Mouse (Mus musculus): Measurements from ENCODE around the gene R3hdm1.
"Not testable (repeated sequence)": the region's sequence is repeated elsewhere in the genome, so short reads cannot be mapped to it uniquely, and the experiment has no call there.

The R3hdm1 gene

DNA sequence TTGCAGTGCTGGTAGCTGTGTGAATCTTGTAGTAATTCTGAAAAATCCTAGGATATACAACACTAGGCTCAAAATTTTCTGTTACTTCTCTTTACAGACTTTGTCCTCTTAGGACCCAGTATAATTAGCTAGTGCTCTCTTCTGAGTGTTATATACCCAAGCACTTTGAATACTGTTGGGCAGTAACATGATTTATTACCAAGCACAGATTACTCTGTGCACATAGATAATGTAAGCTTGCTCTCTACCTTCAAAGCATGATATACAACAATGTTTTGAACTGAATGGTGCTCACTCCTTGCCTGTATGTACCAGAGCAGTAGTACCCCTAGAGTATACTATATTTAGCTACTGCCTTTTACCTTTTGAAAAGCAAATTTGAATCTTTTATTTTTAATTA lies 33.1 kb downstream of the R3hdm1 start:
- DNase-seq (ENCODE audit: low read depth) = not testable (repeated sequence)

DNA sequence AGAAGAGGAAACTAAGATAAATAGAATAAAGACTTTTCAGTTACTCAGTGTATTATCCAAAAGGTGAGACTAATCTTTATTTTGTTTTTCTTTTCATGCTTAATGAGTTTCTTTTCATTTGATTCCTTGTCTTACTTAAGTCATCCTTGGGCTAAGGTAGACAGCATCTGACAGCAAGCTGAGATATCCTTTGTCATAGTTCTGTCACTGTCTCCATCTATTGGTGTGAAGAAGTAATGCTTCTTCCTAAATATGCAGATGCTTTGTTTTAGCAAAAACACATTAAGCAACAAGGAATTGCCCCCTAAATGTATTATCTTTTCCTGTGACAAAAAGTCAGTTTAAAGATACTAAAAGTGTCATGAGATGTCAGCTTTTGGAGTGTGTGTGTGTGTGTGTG lies 37.9 kb downstream of the R3hdm1 start:
- peak; percentile 58 for DNase-seq (ENCODE audit: low read depth)

DNA sequence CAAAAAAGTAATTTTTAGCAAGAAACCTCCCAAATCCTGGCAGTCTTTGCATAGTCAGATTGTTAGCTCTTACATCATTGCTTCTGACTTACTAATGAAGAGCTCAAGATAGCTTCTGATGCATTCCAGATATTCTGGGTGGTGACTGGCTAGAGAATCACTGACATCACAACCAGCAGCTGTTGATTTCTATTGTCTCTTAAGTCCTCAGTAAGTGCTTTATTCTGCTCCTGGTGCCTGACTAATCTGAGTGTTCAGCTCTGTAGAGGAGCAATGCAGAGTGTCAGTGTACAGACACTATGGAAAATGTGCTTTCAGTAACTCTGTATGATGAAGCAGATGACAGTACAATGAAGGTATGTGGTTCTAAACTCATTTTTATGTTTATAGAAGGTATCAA lies 38.6 kb downstream of the R3hdm1 start:
- DNase-seq (ENCODE audit: low read depth) = no peak

DNA sequence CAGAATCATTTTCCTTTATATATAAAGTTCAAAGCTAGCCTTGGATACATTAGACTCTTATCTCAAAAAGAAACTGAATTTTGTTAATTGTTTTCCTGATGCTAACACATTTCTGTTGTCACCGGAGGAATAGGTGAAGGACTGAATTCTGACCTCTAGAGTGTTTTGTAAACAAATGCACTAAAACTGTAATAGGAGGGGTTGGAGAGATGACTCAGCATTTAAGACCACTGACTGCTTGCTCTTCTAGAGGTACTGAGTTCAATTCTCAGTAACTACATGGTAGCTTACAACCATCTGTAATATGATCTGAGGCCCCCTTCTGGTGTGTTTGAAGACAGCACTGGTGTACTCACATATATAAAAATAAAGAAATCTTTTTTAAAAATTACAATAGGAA lies 63.9 kb downstream of the R3hdm1 start:
- no peak for DNase-seq (ENCODE audit: low read depth)

DNA sequence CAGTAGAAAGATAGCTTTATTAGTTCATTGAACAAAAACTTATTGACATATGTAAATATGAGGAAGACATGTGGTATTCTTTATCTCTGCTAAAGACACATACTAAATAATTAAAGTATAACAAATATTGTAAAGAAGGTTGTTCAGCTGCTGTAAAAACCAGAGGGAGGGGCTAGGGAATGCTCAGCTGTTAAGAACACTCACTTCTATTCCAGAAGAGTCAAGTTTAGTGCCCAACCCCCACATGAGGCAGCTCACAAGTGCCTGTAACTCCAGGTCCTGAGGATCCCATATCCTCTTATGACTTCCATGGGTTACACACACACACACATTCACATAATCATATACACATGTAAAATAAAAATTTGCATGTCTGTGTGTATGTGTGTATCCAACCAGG lies 67.0 kb downstream of the R3hdm1 start:
- DNase-seq (ENCODE audit: low read depth) = no peak

DNA sequence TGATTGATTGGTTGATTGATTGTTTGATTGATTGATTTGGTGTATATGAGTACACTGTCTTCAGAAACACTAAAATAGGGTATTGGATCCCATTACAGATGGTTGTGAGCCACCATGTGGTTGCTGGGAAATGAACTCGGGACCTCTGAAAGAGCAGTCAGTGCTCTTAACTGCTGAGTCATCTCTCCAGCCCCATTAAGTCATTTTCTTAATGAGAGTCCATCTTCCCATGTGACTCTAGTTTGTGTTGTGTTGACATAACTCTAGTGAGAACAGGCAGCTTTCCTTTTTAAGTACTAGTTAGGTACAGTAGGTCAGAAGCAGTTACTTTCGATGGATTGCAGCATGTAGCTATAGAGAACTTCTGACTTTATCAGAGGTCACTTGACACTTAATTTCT lies 88.3 kb downstream of the R3hdm1 start:
- peak; percentile 24 for DNase-seq (ENCODE audit: low read depth)

DNA sequence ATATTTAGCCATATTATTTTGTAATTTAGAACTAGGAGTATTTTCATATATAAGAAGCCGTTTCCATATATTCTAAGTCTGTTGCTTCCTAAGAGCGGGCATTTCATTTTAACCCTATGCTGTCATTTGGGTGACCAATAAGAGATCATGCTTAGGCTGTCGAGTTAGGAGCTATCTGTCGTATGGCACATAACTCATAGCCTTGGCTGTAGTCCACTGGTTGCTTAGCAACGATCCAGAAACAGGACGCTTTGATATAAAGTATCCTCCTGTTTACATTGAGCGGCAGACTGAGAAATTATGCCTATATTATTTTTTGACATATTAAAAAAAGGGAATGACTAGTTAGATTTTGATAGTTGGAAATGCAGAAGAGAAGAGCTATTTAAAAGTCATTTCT lies 89.3 kb downstream of the R3hdm1 start:
- no peak for DNase-seq (ENCODE audit: low read depth)

DNA sequence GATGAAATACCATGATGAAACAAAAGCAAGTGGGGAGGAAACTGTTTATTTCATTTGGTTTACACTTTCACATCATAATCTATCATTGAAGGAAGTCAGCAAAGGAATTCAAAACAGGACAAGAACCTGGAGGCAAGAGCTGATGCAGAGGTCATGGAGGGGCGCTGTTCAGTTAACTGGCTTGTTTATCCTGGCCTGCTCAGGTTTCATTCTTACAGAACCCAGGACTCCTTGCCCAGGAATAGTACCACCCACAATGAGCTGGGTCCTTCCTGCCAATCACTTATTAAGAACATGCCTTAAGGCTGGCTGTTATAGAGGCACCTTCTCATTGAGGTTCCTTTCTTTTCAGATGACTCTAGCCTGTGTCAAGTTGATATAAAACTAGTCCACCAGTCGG lies 90.9 kb downstream of the R3hdm1 start:
- DNase-seq (ENCODE audit: low read depth) = peak; percentile 30

DNA sequence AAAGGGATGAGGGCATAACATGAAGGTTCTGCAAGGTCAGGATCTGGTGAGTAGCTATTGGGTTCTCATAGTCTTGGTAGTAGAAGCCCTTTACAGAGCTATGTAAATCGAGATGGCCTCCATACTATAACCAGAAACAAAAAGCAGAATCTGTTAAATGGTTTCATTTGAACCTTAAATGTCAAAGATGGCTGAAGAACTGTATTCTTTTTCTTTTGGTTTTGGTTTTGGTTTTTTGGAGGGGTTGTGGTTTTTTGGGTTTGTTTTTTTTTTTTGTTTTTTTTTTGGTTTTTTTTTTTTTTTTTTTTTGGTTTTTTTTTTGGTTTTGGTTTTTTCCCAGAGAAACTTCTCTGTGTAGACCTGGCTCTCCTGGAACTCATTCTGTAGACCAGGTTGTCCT lies 94.3 kb downstream of the R3hdm1 start:
- no peak for DNase-seq (ENCODE audit: low read depth)

DNA sequence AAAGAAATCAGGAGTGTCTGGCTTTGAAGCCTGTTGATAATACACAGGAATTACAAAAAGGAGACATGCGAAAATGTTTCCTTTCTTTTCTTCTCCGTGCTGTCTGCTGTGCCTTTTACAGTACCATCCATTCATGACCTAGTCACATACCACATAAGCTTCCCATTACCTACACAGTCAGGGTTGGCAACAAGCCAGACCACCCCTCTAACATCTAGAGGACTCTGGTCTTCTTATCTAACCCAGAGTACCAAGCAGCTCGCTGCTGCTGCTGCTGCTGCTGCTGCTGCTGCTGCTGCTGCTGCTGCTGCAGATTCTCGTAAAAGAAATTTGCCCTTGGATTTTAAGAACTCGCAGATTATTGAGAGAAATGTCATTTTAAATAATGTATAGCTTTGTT lies 110.2 kb downstream of the R3hdm1 start:
- DNase-seq (ENCODE audit: low read depth) = peak; percentile 50

DNA sequence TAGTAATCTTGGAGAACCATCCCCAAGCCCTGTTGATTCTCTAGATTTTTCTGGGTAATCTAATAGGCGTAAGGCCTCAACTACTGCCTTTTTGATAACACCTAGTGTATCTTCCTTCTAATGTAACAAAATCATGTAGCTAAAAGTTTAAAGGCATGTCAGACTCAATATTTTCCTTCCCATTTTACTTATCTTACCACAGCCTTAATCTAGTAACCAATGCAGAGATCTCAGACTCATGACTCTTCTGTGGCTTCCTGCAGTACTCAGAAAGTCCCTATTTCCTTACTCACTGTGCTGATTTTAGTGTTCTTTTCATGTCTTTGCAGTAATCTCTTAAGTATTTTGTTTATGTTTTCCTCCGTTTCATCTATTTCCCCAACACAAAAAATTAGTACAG lies 118.8 kb downstream of the R3hdm1 start:
- no peak for DNase-seq (ENCODE audit: low read depth)

DNA sequence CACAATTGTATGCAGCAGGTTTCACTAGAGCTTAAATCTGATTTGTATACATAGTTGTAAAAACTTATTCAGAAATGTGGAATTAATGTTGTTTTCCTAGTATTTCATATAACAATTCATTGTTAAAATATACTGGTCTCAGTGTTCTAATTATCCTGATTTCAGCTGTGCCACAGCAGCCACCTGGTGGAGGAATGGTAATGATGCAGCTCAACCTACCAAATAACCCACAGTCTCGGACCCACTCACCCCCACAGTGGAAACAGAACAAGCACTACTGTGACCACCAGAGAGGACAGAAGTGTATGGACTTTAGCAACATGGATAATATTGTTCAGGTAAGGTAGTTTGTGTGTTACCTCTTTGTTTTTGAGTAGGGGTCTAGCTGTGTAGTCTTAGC lies 120.2 kb downstream of the R3hdm1 start:
- DNase-seq (ENCODE audit: low read depth) = peak; percentile 31

DNA sequence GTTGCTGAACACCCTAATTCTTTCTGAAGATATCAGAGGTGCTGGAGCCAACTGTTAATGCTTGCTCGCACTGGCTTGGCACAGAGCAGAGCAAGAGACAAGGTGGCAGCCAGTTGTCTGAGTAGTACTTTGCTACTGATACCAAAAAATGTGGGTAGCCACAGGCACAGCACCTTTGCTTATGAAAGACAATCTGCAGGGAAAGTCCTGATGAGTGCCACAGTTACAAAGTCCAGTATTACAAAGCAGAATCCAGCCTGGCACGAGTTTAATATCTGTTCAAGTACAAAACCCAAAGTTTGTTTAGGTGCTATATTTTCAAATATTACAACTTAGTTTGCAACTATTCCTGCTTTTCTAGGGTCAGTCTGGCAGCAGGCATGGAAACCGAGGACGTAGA lies 132.1 kb downstream of the R3hdm1 start:
- no peak for DNase-seq (ENCODE audit: low read depth)

DNA sequence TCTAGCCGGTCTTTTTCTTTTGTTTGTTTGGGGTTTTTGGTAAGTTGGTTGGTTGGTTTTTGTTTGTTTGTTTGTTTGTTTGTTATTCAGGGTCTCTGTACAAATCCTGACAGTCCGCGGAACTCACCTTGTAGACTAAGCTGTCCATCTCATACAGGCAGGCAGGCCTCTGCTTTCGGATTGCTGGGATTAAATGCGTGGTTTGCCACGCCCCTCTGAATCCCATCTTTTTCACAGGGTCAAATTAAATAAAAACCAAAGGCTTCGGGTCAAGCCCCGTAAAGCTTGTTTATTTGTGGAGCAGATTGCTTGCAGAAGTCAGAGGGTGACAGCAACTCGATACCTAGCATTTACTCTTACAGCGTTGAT lies 140.5 kb downstream of the R3hdm1 start, which contains the start of gene Ubxn4:
Gene Ubxn4 (plus strand): TSS at position 338 of the 369 bp plus-strand sequence.
- no peak for DNase-seq (ENCODE audit: low read depth)

DNA sequence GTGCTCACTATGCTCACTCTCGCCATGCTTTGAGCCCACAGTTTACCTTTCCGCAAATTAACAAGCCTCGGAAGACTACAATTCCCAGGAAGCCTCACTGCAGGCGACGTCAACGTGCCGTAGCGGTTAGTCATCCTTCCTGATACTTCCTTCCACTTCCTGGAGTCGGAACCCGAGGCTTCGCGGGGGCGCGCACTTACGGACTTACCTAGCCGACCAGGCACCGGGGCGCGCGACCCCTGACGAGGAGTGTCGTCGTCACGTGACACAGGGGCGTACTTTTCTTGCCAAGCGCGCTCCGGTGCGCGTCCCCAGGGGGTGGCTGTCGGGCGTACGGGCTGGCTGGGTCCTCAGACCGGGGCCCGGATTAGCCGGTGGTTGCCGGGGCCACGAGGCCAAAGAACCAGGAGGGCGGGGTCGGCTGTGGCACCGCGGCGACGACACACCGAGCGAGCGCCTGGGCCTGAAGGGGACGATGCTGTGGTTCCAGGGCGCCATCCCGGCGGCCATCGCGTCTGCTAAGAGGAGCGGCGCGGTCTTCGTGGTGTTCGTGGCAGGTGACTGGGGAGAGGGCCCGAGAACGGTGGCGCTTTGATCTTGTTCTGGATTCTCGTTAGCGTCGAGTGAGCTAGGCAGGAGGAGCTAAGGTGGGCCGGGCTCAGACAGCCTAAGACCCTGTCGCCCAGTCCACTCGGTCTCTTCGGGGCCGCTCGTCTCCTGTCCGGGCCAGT lies 141.1 kb downstream of the R3hdm1 start:
- peak; percentile 98 for DNase-seq (ENCODE audit: low read depth)

DNA sequence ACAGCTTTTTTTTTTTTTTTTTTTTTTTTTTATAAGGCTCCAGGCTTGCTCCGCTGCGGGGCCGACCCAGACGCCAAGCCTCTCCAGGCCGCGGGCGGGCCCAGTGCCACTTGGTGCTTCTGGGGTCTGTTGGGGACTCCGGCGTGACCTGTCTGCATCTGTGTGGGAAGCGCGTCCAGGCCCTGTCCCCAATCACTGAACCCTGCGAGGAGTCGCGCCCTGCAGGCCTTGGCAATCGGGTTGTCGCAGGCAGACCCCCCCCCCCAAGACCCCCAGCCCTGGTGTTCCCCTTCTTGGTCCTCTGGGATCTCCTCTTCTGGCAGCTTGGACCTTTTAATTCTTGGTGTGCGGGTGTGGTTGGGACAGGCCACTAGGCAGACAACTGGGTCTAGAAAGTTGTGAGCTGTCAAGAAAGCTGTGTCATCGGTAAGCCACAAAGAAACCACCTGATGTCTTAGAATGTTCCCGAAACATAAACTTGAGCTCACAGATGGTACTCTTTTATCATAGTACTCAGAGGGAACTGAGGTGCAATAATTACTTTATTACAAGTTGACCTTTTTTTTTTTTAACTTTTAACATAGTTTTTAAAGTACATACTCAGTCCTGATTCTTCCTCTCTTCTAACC lies 141.7 kb downstream of the R3hdm1 start:
- DNase-seq (ENCODE audit: low read depth) = peak; percentile 34

DNA sequence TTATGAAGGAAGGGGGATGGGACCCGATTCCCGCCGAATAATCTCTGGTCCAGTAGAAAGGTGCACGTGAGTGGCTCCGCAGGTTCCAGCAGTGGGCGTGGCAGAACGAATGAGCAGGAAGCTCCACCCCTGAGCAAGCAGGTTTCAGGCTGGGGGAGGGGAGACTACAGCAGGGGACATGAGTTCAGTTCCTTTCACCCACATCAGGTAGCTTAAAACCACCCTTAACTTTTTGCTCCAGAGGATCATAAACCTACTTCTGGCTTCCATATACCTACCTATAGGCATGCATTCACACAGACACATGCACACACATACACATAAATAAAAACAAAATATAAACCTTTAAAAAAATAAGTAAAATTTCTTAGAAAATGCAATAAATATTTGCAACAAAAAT lies 164.0 kb downstream of the R3hdm1 start:
- not testable (repeated sequence) for DNase-seq (ENCODE audit: low read depth)

DNA sequence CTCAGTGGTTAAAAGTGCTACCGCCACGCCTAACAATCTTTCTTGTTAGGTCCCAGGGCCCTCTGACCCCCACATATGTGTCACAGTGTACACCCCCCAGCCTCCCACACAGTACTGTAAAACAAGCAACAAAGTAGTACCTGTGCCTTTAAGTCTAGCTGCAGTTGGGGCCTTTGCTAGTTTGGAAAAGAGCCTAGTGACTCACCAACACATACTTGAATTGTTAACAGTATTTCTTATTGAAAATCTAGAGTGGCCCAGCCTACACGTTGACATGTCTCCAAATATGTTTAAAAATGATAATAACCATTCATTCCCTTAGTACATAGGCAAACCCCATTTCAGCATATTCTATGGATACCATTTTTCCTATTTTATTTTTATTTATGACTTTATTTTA lies 167.6 kb downstream of the R3hdm1 start:
- DNase-seq (ENCODE audit: low read depth) = peak; percentile 80

DNA sequence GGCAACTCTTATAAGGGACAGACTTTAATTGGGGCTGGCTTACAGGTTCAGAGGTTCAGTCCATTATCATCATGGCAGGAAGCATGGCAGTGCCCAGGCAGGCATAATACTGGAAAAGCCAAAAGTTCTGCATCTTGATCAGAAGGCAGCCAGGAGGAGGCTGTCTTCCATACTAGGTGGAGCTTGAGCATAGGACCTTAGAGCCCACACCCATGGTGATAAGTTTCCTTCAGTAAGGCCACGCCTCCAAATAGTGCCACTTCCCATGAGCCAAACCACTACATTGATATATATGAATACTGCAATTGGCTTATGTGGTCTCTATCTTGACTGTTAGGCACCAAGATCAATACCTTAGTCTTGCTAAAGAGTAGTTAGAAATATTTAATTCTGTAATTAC lies 172.8 kb downstream of the R3hdm1 start:
- no peak for DNase-seq (ENCODE audit: low read depth)

DNA sequence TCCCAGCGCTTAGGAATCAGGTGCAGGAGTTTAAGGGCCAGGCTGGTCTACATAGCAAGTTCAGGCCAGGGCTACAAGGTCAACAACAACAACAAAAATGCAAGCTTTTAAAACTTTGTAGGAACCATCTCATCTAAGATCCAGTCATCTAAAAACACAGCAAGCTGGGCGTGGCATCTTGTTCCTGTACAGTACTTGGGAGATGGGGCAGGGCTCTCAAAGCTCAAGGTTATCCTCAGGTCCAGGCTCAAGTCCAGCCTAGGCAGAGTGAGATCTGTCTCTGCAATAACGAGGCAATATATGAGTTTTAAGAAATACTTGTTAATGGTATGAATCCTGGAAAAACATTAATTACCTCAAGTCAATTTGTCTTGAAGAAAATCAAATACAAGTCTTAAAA lies 175.5 kb downstream of the R3hdm1 start:
- no peak for DNase-seq (ENCODE audit: low read depth)

DNA sequence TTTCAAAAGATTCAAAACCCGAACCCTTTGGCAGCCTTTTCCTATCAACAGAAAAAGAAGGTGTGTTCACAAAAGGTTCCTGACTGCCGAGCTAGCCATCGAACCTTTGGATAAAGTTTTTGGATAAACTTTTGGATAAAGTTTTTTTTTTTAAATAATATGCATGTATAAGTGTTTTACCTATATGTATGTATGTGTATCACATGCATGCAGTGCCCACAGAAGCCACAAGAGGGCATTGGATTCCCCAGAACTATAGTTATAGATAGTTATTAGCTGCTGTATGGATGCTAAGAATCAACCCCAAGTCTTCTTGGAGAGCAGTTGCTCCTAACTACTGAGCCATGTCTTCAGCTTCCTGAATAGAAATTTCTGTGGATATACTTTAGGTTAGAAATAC lies 178.7 kb downstream of the R3hdm1 start:
- DNase-seq (ENCODE audit: low read depth) = peak; percentile 33

DNA sequence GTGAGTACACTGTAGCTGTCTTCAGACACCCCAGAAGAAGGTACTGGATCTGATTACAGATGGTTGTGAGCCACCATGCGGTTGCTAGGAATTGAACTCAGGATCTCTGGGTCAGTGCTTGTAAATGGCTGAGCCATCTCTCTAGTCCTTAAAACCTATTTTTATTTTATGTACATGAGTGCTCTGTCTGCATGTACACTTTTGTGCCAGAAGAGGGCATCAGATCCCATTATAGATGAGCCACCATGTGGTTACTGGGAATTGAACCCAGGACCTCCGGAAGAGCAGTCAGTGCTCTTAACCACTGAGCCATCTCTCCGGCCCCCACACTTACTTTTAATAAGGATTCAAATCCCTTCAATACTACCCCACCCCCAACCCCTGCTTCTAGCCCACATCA lies 179.8 kb downstream of the R3hdm1 start:
- DNase-seq (ENCODE audit: low read depth) = no peak

DNA sequence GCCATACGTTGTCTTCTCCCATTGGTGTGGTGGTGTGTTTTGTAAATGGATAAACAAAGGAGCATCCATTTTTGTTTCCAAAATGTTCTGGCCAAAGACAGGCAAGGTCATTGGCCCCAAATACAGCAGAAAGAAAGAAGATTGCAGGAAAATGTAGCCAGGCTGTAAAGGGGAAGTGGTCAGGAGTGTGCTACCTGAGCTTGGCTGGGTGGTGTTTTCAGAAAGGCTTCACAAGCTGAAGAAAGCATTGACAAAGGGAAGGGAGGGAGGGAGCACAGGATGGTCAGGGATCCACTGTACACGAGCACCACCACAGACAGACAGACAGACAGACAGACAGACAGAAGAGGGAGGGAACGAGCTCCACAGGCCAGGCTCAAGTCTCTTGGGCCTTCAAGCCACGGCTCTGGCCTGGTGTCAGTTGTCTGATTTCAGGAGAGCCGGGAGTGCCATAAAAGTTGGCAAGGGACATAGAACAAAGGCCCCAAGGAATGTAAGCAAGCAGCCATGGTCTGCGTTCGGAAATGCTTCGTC lies 181.1 kb downstream of the R3hdm1 start:
- DNase-seq (ENCODE audit: low read depth) = no peak

DNA sequence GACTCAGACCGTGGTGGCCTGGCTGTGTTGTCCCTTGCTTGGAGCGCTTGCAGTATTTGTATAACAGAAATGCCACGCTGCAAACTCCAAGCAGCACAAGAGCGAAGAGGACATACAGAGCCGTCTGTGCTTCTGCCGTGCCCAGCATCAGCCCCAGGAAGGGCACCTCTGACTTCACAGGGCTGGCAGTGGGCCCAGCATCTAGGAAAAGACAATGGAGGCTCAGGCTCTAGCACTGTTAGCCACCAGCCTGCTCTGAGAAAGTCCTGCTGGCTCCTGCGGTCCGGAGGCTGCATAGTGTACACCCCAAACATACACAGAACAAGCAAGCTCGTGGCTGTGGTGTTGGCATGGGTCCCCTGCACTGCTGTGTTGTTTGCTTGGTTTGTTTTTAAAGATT lies 182.0 kb downstream of the R3hdm1 start:
- no peak for DNase-seq (ENCODE audit: low read depth)
